Mouse (Mus musculus): ENCODE data around the gene Eno1.

The Eno1 gene

DNA sequence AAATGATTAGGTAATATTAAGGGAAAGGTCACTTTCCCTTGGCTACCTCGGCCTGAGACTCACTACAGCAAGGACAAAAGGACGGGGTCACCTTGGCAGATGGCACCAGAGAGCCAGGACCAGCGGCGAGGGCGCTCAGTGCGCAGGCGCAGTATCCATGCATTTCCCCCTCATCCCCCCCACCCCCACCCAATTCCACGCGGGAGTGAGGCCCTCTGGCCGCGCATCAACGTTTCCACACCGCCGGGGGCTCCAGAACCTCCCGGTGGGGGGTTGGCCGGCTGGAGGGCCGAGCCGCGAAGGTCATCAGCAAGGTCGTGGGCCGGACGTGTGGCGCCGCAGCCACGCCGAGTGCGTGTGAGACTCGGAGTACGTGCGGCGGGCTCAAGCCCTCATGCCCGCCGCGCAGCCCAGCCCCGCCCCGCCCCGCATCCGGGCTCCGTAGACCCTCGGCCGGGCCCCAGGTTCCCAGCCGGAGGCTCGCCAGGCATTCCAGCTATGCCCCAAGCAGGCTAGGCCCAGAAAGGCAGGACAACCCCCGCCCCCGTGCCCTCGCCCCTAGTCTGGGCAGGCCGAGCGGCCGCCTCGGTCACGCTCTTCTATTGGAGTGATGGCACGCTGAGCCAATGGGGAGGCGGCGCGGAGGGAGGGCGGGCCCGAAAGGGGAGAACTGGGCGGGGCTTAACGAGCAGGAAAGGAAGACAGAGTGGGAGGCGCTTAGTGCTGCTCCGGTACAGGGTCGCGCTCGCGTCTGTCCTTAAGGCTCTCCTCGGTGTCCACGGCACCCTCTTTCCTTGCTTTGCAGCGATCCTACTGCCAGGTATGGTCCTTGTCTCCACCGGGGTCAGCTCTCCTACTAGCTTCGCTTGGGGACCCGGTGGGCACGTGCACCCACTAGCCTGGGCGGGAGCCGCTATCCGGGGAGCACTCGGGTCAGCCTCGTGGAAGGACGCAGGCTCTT lies at the start of gene Eno1:
Gene Eno1 (plus strand): TSS at position 201 of the 961 bp plus-strand sequence.
- DNase-seq (ENCODE audit: low spot score in 2 of 2) = peak; percentile 92 to 94

DNA sequence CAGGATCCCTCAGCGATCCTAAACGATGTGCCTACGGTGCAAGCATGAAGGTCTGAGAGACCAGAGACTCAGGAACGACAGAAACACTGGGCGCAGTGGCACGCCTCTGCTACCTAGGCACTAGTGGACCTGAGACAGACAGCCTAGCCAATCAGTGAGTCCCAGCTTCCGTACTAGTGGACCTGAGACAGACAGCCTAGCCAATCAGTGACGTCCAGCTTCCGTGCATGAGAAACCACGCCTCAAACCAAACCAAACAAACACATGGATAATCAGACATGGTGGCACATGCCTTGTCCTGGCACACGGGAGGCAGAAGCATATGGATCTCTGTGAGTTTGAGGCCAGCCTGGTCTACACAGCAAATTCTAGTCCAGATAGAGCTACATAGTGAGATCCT lies 48.3 kb upstream of the Eno1 start:
- DNase-seq (ENCODE audit: low spot score in 2 of 2) = no peak

DNA sequence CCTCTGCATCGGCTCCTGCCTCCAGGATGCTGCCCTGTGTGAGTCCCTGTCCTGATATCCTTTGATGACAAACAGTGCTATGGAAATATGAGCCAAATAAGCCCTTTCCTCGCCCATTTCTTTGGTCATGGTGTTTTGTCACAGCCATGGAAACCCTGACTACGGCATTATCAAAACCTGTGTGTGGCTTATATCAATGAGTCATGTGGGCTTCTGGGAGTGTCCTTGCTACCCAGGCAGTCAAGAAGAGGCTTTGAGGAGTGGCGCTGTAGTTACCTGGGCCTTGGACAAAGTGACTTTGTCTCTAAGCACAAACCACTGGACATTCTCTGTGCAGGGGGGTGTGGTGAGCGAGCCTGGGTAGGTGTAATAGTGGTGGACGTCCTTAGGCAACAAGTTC lies 44.3 kb upstream of the Eno1 start:
- DNase-seq (ENCODE audit: low spot score in 2 of 2) = no peak

DNA sequence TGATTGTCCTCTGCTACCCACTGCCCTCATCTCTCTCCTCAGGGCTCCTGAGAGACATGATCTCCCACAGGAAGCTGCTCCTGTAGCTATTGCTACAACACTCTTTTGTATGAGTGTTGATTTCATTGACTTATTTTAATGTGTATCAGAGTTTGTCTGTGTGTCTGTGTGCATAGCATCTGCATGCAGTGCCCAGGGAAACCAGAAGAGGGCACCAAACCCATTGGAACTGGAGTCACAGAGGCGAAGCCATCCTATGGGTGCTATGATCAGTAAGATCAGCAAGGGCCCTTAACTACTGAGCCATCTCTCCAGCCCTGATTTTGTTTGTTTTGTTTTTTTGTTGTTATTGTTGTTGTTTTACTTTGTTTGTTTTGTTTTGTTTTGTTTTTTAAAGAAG lies 42.6 kb upstream of the Eno1 start:
- peak; percentile 19 to 29 for DNase-seq (ENCODE audit: low spot score in 2 of 2)

DNA sequence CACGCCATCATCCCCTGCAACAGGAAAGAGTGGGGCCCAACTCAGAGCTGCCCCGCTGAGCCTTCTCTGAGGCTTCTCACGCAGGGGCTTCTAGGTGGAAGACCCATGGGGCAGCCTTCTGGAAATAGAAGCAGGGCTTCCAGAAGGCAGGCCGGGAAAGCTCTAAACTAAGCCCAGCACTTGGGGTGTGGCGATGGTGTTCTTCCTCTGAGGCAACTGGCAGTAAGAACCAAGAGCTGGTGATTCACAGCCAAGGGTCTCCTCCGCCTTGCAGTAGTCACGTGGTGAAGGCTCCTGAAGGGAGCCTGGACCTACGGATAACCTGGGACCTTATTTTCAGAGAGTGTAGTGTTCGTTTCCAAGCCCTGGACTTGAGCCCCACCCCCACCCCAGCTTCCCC lies 38.3 kb upstream of the Eno1 start:
- no peak for DNase-seq (ENCODE audit: low spot score in 2 of 2)

DNA sequence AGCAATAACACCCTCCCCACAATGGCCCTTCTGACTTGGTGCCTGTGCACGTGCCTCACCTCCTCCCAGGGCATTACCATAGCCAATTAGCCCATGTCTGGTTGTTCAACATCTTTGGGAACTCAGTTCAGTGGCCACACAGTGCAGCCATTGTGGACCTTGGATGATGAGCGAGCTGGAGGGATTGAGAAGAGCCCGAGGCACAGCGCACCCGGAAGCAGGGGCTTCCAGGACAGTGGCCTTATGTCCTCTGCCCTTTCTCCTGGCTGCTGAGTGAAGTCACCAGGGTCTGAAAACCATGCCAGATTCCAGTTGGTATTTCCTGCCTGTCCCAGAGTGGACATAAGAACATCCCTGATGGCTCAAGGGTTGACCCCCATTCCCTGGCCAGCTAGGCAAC lies 35.3 kb upstream of the Eno1 start, which contains the start of gene Car6:
Gene Car6 (minus strand): TSS at position 101 of the 400 bp plus-strand sequence.
- DNase-seq (ENCODE audit: low spot score in 2 of 2) = no peak

DNA sequence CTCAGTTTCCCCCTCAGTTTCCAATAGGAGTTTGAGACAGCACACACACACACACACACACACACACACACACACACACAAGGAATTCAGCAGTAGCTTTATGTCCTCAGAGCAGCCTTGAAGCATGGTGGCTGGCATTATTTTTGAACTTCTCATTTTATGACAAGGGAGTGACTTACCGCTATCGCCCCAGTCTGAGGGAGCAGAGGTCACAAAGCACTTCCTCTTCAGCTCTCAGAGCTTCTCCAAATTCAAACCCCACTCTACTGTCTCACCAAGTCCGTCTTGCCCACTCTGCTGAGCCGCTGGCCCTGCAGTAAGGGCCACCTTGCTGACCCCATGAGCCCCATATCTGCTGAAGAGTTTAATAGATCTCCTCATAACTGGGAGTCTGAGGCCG lies 33.8 kb upstream of the Eno1 start:
- peak; percentile 48 to 49 for DNase-seq (ENCODE audit: low spot score in 2 of 2)

DNA sequence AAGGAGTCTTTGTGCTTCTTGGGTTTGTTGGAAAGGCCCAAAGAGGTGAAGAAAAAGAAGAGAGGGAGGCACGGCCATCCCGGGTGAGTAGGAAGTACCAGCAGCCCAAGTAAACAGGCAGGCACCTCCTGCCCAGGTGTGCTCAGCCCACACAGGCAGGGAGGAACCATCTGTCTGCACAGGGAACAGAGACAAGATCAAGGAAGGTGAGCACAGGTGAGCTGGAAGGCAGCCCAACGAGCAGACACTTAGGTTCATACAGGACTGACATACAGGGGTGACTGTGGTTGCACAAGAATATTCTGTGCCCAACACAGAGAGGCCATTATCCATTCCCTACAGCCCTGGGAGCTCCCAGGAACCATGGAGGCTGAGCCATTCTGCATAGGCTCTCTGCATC lies 31.6 kb upstream of the Eno1 start:
- DNase-seq (ENCODE audit: low spot score in 2 of 2) = no peak

DNA sequence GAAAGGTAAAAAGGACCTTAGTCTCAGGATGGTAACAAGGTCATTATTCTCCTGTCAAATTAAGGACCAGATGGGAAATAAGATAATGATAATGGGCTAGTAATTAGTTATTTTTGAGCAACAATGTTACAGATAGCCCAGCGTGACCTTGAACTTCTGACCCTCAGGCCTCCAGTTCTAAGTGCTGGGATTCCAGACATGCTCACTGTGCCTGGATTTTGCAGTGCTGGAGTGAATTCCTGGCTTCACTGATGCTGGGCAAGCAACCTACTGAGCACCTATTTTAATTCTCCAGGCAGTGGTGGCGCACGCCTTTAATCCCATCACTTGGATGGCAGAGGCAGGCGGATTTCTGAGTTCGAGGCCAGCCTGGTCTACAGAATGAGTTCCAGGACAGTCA lies 26.8 kb upstream of the Eno1 start:
- DNase-seq (ENCODE audit: low spot score in 2 of 2) = no peak

DNA sequence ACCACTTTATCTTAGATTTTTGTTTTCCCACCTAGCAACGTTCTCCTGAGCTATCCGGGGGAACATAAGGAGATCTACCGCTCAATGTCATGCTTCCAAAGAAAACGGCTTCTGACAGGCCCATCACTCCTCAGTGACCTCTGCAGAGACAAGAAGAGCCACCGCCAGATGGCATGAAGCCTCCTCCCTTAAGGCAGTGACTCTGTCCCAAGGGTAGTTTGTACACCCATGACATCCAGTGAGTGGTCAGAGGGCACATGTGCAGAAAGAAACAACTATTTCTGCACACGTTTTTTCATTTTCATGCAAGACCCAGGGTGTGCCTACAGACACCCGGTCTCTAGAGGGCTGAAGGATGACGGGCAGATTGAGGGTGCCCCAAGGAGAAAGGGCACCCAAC lies 26.2 kb upstream of the Eno1 start:
- DNase-seq (ENCODE audit: low spot score in 2 of 2) = no peak

DNA sequence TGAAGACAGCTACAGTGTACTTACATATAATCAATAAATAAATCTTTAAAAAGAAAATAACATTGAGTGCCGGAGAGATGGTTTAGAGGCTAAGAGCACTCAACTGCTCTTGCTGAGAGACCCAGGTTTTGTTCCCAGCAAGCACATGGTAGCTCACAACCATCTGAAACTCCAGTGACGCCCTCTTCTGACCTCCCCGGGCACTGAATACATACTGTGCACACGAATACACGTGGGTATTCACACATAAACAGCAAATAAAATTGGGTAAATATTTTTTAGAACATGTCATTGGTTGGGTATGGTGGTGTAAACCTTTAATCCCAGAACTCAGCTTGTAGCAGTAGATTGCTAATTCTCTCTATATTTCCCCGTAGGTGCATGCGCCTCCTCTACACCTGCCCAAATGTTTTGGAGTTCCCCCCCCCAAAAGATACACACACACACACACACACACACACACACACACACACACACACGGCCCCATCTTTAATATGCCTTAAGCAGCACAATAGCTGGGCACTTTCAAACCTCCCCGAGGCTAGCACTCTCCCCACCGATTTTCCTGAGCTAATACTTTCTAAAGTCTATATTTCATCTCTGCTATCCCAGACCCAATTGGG lies 24.5 kb upstream of the Eno1 start:
- no peak for DNase-seq (ENCODE audit: low spot score in 2 of 2)

DNA sequence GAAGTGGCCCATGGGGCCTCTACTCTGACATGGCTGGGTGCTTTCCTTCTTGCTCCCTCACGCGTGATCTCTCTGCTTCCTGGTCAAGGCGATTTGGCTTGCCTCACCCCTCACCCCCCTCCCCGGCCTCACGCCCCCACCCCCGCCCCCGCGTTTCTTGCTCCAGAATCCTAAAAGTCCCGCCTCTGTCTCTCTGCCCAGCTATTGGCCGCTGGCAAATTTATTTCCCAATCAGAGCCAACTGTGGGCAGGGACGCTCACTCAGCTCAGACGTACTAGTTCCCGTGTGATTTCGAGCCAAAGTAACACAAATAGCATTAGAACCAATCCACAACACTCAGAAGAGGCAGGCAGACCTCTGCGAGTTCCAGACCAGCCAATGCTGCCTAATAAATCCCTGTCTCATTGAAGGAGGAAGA lies 24.0 kb upstream of the Eno1 start:
- peak; percentile 58 to 70 for DNase-seq (ENCODE audit: low spot score in 2 of 2)

DNA sequence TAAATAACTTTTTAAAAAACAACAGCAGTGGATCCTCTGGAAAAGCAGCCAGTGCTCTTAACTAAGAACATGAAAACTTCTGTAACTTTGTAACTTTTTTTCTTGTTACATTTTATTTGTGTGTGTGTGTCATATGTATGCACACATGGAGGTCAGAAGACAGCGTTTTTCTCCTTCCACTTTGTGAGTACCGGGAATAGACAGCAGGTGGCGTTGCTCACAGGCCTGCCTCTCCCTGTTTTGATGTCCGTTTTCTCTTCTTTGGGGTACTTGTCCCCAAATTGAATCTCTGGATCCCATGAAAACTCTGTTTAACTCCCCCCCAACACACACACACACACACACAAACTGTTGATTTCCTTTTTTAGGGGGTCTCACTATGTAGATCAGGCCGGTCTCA lies 22.6 kb upstream of the Eno1 start:
- no peak for DNase-seq (ENCODE audit: low spot score in 2 of 2)

DNA sequence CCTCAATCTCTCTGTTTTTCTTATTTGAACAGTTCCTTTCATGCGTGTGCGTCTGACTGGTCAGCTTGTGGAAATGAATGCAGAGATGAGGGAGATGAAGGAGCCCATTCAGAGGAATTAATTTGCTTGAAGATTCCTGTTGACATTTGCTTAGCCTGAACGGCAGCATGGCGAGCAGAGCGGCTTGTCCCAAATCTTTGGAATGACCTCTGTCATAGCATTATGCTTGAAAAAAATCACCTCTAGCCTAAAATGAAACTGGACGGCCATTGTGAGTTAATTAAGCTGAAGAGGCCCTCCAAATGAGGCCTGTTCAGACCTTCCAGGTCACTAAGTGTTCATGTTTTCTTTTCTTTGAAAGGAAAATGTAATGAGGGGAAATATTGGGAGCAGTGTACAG lies 20.1 kb upstream of the Eno1 start:
- DNase-seq (ENCODE audit: low spot score in 2 of 2) = no peak

DNA sequence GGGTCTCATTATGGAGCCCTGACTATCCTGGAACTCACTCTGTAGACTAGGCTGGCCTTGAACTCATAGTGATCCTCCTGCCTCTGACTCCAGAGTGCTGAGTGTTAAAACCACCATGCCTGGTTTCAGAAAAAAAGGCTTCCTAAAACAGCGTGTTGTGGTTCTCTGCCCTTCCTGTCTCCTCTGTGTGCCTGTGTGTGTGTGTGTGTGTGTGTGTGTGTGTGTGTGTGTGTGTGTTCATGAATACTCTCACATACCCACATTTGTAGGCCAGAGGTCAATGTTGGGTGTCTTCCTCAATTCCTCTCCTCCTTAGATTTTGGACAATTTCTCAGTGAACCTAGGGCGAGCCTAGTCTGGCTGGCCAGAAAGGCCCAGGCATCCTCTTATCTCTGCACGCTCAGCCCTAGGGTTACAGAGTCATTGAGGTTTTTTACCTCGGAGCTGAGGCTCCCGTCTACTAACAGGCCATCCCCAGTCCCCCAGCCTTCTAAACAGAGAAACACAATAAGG lies 19.4 kb upstream of the Eno1 start:
- no peak for DNase-seq (ENCODE audit: low spot score in 2 of 2)

DNA sequence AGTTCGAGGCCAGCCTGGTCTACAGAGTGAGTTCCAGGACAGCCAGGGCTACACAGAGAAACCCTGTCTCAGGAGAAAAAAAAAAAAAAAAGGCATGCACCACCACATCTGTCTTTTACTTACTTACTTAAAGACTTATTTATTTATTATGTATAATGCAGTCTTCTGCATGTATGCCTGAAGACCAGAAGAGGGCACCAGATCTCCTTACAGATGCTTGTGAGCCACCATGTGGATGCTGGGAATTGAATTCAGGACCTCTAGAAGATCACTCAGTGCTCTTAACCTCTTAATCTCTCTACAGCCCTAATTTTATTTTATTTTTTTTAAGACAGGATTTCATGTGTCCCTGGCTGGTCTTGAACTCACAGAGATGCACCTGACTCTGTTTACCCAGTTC lies 18.6 kb upstream of the Eno1 start:
- no peak for DNase-seq (ENCODE audit: low spot score in 2 of 2)

DNA sequence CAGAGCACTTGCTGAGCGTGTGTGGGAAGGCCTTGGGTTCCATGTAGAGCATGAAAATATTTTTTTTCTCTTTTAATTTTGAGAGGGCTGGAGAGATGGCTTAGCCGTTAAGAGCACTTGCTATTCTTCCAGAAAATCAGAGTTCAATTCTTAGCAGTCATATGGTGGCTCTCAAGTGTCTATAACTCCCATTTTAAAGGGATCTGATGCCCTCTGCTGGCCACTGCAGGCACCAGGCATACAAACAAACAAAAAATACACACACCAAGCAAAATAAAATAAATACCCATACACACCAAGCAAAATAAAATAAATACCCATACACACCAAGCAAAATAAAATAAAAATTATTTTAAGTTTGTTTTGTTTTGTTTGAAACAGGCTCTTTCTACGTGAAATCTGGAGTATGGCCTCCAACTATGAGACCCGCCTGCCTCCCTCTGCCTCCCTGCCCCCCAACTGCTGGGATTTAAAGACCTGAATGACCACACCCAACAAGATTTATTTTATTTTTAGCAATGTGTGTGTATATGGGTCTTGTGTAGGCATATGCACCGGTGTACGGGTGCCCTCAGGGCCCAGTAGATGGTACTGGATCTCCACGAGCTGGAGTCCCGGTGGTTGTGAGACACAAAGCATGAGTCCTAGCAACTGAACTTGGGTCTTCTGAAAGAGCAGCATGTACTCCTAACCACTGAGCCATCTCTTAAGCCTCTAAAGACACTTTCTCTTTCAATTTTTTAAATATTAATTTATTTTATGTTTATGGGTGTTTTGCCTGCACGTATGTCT lies 16.8 kb upstream of the Eno1 start:
- peak; percentile 31 to 47 for DNase-seq (ENCODE audit: low spot score in 2 of 2)

DNA sequence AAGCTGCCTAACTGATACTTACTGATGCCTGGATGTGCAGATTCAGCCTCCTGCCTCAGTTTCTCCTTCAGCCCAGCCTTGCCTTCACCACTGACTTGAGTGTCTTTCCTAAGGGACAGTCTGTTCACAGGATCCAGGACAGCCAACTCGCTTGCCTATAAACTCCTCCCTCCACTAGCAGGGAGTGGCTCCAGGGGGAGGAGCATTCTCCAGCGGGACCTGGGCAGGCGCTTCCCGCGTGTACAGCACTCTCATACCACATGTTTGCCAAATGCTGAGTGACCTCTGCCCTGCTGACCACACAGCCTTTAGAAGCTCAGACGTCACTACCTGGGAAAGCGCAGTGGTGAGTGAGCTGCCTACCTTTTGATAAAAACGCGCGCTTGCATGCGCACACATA lies 15.9 kb upstream of the Eno1 start:
- no peak for DNase-seq (ENCODE audit: low spot score in 2 of 2)

DNA sequence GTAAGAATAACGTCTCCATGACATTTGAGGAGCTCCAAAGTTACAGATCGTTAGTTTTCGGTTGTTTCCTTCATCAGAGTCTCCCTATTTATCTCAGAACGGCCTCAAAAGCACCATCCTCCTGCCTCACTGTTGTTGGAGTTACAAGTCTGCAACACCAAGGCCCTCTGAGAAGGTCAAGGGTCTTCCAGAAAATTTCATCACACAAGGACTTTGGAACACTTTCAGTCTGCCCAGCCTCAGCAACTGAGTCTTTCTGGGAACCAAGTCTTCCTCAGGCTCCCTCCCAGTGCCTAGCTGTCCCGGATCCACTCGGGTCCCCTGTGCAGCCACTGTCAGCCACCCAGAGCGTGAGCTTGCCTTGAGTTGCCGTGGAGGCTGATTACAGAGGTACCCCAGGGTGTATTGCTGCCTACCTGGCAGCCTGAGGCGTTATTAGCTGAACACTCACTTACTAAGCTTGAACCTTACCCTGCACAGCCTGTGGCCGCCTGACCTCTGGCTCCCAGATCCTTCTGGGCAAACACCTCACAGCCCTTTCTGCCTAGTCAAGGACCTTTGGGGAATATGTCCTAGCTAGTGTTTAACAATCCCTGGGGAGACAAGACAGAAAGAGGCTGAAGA lies 15.4 kb upstream of the Eno1 start:
- no peak for DNase-seq (ENCODE audit: low spot score in 2 of 2)

DNA sequence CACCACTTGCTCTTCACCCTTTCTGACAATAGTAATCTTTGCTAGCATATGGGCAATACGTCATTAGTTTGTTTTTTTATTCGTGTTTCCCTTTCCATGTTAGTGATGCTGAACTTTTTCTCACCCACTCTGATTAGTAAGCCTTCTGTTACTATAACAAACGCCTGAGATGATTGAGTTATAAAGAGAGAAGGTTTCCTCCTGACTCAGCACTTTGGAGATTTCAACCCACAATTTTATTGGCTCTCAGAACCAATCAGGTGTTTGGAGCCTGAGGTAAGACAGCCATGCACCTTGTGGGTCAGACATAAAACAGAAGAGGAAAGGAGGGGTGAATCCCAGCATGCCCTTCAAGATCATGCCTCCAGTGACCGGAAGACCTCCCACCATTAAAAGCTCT lies 12.7 kb upstream of the Eno1 start:
- DNase-seq (ENCODE audit: low spot score in 2 of 2) = no peak

DNA sequence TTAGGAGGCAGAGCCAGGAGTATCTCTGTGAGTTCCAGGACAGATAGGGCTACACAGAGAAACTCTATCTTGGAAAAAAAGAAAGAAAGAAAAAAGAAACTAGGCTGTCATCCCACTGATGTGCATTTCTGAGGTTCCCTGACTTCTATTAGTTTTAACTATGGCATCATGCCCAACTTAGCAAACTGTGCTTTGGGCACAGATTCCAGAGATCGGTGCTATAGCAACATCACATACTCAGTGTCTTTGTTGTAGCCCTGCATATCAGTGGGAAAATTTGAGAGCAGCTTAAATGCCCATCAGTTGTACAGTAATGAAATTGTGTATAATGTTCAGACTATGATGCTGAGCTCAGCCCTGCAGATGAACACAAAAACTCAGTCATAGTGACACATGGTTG lies 10.8 kb upstream of the Eno1 start:
- DNase-seq (ENCODE audit: low spot score in 2 of 2) = no peak

Data from spleen, postnatal 36 days (tissue).